Mouse (Mus musculus): ENCODE data around the gene Tac2.

The Tac2 gene

DNA sequence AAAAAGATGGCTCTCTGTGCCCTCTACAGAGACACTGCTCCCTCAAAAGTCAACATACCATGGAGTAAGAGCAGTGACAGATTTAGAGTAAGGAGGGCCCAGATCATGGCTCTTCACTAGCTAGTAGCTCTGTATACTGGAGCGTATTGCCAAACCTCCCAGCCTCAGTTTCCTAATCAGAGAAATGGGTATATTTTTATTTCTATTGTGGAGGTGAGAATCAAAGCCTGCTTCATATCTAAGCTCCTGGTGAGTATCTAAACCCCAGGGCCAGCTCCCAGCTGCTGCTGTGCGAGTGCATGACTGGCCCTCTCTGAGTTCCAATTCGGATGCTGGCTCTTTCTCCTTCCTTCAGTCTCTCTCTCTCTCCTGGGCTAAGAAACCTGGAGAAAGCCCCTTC is at the start of gene Tac2:
Gene Tac2, plus strand, starts transcription at position 301 of the 400 bp plus-strand sequence.
- no peak for DNase-seq (ENCODE audit: low read depth)

DNA sequence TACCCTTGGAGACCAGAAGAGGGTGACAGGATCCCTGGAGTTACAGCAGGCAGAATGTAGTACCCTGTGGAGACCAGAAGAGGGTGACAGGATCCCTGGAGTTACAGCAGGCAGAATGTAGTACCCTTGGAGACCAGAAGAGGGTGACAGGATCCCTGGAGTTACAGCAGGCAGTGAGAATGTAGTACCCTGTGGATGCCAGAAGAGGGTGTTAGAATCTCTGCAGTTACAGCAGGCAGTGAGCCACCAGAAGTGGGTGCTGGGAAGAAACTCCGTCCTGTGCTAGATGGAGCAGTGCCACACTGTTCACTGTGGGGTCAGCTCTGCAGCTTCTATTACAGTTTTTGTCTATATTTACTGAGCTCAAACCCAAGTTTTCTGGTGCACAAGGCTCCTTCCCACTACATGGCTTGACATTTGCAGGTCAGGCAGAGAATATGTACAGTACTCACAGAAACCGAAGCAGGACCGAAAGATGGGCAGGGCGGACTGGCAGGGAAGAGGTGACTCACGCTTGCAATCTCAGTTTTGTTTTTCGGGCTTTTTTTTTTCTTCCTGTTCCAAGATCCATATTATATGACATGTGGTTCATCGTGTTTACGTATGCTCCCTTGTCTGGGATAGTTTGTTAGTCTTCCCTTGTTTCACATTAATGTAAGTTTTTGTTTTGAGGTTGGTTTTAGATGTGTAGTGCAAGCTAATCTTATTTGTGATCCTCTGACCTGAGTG is 49.3 kb upstream of the Tac2 start:
- DNase-seq (ENCODE audit: low read depth): peak; percentile 90

DNA sequence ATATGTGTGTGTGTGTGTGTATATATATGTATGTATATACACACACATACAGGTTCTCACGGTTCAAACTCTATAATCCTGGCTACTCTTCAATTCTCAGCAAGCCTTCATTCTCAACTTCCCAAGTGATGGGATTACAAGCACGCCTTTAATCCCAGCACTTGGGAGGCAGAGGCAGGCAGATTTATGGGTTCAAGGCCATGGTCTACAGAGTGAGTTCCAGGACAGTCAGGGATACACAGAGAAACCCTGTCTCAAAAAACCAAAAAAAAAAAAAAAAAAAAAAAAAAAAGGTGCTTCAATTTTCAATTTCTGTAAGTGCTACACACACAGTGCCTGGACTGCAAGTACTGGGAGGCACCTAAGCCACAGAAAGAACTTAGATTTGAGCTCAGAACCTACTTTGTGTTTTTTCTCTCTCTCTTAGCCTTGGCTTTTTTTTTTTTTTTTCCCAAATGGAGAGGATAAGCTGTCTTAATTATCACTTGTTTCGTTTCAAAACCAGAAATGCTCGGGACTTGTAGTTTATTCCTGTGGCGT is 48.3 kb upstream of the Tac2 start:
- DNase-seq (ENCODE audit: low read depth): no peak

DNA sequence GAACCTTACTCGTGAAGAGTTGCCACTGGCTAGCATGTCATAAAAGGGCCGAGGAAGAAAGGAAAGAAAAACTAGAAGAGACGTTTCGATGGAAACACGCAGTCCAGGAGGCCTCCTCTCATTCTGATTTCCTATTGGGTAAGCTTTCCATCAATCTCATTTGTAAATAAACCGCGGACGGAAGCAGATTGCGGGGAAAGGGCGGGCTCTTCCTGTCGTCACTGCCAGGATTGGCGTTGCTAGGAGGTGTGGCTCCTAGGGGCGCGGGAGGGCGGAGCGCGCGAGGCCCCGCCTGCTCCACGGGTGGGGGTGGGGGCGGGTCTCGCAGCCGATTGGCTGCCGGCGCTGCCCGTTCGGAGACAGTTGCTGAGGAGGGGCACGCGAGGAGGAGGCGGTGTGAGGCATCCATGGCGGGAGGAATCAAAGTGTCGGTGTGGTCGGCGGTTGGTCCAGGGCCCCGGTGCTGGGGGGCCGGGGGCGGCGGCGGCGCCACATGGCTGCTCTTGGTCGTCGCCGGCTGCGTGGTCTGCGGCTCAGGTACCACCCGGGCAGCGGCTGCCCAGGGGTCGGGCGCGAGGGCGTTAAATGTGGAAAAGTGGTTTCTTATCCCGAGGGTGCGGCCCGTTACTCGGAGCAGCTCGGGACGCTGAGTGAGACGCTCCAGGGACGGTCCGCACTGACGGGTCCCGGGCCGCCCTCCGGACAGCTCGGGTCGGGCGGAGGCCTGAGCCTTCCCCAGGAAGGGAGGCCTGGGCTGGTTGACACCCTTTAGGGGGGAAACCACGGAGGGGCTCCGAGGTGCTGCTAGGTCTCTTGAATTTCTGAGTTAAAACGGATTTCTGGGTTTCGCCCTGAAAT is 47.4 kb upstream of the Tac2 start:
- DNase-seq (ENCODE audit: low read depth): peak; percentile 98

DNA sequence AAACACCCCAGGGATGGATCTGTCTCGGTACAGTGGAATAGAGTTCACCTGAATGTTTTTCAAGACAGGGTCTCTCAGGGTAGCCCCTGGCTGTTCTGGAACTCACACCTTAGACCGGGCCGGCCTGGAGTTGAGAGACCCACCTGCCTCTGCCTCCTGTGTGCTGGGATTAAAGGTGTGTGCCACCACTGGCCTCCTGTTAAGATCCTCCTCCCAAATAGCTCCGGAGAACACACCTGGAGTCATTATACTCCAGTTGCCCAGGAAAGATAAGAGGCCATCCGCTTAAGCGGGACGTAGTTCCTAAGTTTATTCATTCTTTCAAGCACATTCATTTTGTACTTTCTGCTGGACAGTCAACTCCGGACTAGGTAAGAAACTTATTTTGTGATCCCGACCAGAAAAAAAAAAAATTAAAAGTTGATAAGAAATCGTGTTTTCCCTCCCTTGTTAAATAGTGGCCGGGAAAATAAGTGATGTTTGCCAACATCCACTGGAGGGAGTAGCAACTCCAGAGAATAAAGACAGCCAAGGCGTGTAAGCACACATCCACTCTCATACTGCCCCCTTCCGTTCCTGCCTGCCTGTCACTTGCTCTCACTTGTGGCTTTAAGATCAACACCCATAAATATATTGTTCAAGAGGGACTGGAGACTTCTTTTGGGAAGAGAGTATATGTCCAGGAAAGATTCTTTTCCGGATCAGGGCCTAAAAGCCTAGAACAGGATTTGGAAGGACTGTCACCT is 46.5 kb upstream of the Tac2 start:
- DNase-seq (ENCODE audit: low read depth): peak; percentile 85

DNA sequence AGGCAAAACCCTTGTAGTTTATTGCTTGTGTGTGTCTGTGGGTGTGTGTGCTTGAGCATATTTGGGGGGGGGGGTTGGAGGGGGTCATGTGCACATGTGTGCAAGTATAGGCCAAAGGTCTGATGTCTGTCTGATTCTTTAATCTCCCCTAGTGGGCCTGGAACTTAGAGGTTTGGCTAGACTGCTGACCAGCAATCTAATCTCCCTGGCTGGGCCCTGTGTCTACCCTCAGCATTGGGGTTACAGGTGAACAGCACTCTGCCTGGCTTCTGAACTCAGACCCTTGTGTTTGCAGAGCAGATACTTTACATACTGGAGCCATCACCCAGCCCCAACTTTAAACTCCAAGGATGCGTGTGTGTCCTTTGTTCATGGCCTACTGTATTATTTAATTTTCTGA is 45.1 kb upstream of the Tac2 start:
- no peak for DNase-seq (ENCODE audit: low read depth)

DNA sequence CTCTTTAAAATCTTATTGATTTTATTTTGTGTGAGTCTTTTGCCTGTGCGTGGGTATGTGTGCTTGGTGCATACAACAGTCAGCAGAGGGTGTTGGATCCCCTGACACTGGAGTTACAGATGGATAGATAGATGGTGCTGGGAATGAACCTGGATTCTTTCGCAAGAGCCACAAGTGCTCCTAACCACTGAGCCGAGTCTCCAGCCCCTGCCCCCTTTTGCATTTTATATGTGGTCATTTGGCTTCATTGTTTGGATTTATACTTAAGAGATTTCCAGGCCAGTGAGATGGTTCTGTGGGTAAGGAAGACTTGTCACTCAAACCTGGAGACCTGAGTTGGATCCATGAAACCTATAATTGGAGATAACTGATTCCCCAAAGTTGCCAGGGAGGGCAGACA is 44.4 kb upstream of the Tac2 start:
- no peak for DNase-seq (ENCODE audit: low read depth)

DNA sequence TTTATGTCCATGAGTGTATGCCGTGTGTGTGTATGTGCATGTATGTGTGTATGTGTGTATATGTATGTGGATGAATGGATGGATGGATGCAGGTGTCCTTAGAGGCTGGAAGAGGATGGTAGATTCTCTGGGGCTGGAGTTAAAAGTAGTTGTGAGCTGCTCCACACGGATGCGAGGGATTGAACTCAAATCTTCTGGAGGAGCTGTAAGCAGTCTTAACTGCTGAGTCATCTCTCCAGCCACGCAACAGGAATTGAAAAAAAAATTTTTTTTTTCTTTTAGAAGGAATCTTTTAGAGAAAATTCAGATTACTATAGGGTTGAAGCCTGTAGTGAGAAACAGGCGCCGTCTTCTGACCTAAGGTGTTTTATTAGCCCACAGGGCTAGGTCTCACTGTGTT is 41.4 kb upstream of the Tac2 start:
- DNase-seq (ENCODE audit: low read depth): no peak

DNA sequence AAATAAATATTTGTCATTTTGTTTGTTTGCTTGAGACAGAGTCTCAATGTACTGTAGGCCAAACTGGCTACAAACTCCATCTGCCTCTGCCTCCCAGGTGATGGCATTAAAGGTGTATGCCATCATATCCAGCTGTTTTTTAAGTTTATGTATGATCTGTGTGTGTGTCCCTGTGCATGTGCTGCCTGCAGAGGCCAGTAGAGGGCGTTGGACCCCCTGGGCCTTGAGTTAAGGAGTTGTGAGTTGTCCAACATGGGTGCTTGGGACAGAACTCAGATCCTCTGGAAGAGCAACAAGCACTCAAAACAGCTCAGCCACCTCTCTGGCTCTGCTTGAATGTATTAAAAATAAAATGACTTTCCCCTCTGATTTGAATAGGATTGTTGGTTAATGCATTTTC is 33.2 kb upstream of the Tac2 start:
- no peak for DNase-seq (ENCODE audit: low read depth)

DNA sequence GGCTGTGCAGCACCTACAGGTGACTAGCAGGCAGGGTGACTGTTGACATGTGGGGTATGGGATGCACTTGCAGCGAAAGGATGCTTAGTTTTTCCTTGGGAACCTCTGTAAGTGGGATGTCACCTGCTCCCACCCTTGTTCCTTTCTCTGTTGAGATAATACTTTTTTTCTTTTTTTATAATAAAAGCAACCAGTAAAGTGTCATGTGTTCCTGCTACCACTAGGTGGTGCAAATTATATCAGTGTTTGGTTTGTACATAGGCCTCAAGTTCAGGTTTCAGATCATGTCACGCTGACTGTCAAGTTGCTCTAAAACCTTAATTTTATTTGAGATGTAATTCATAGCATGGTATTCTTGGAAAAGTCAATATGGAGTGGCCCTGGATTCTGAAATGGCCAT is 29.6 kb upstream of the Tac2 start:
- peak; percentile 57 for DNase-seq (ENCODE audit: low read depth)

DNA sequence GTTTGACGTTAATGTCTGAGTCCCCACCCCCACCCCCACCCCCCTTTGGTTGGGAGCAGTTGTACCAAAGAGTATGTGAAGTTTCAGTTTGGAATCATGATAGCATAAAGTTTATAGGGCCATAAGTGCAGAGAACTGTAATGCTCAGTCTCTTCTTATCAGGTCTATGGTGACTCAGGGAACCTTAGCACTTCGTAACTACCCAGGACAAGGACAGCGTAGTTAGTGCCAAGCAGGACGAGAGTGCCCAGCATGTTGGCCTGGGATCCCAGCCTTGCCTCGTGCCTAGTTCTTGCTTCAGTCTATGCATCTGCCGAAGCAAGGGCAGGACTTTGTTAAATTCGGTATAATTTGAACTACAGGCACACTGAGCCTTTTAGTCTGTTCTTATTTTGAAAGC is 28.5 kb upstream of the Tac2 start:
- DNase-seq (ENCODE audit: low read depth): no peak

DNA sequence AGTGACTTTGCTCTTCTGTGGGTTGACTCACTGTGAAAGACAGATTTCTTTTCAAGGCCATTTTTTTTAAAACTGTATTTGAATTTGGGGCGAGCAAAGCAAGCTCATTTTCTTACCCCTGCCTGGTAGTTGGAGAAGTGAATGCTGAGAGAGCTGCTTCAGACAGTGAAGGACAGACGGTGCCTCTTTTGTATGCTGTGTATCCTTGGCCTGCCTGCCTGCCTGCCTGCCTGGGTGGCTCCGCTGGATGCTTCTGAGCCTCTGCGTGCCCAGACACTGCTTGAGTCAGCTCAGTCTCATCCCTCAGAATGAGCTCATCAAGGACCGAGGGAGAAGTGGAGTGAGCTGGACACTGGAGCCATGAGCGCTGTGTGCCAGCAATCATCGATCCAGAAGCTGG is 25.3 kb upstream of the Tac2 start:
- DNase-seq (ENCODE audit: low read depth): no peak

DNA sequence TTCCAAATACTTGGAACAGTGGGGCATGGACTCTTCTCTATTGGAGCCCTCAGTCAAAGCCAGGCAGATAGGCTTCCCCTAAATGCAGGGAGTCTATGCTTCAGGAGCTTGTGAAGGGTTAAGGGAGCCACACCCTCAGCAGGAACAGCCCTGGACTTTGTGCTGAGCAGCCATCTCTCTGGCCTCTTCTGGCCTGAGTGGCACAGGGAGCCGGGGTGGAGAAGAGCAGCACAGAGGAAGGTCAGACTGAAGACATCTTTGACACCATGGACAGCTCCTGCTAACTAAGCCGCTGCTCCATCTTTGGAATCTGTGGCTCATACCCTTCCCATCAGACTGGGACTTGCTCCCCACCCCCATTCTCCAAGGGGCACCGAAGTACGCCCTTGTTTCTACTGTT is 21.0 kb upstream of the Tac2 start:
- no peak for DNase-seq (ENCODE audit: low read depth)

DNA sequence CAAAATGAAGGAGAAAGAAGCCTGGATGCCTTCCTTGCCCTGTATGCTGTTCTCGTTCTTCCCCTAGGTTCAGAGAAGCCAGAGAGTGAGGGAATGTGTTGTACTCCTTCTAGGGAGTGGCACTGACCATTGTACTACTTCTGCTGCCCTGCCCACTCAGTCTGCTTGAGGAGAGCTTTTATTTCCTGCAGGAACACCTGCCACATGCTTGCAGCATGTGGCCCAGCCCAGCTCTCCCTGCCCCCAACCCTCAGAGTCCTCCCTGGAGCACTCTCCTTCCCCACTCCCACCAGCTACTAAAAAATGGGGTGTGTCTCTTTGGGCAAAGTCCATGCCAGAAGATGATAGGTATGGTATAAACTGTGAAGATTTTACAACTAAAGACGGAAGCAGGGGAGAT is 20.0 kb upstream of the Tac2 start:
- no peak for DNase-seq (ENCODE audit: low read depth)

DNA sequence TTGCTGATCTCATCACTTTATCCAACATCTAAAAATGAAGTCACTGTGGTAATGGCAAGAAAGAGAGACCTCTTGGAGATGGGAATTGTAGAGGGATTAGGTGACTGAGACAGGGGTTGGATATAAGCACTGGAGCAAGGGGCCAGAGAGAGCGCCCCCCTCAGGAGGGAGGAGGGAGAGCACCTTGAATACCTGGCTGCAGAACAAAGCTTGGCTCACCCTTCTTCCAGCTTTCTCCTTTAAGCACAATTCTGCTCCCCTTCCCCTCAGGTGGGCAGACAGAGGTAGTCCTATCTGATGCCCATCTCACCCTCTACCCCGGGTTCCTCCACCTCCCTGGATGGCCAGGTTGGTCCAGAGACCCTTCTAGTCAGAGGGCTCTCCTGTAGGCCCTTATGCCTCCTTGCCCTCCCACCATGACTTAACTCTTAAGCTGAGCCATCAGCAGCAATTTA is 19.5 kb upstream of the Tac2 start, which contains the start of gene Myo1a:
Gene Myo1a, plus strand, starts transcription at position 405 of the 455 bp plus-strand sequence.
- DNase-seq (ENCODE audit: low read depth): no peak

DNA sequence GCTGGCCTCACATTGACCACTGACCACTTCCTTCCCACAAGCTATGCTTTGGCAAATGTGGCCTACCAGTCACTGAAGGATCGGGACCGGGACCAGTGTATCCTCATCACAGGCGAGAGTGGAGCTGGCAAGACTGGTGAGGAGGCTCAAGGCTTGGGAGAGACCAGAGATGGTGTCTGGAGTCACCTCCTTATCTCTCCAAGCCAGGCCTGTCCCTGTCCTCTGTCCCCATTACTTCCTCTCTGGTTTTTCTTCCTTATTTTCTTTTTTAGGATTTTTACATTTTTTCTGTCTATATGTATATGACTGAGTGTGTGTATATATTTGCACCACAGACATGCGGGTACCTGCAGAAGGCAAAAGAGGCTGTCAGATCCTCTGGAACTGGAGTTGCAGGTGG is 18.5 kb upstream of the Tac2 start:
- DNase-seq (ENCODE audit: low read depth): no peak

DNA sequence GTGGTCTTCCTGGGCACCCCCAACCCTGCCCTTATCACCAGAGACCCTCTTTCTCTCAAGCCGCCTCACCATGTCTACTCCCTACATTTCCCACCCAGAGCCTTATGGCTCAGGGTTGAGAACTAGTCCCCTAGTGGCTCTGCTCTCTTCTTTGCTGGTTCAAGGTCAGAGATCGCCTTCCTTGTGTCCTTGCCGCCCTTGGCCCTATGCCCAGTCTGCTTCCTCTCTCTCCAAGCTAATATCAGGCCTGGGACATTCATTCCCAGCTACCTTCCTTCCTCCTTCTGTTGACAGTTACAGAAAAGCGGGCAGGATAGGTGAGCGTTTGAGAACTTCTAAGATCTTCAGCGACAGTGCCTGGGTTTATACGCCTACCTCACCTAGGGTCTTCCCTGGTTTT is 16.6 kb upstream of the Tac2 start:
- no peak for DNase-seq (ENCODE audit: low read depth)

DNA sequence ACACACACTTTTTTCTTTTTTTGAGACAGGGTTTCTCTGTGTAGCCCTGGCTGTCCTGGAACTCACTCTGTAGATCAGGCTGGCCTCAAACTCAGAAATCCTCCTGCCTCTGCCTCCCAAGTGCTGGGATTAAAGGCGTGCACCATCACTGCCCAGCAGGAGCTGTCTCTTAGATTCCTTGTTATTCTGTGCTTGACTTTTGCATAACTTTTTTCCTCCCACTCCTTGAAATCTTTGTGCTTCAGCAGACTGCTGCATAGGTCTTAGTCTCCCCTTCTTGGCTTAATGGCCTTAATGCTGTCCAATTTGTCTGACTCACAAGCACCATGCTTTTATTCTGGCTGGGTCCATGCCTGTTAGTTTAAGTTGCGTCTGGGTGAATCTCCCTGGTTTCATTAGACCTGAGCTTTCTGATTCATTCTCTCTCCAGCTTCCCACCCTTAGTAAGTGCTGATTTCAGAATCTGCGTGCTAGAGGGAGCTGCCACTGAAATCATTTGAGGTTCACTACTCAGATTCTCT is 15.4 kb upstream of the Tac2 start:
- DNase-seq (ENCODE audit: low read depth): no peak

DNA sequence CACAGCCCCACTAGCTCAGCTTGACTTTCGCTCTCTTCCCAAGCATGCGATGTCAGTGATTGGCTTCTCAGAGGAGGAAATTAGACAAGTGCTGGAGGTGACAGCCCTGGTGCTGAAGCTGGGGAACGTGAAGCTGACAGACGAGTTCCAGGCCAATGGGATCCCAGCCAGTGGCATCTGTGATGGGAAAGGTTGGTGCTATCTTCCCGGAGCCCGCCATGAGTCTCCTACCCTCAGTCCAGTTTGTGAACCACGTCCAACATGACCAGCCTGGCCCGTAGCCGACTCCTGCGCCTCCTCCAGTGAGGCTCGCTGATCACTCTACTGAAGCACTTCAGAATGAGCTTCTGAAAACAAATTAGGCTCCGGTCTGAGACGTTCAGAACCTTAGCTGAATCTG is 13.9 kb upstream of the Tac2 start:
- DNase-seq (ENCODE audit: low read depth): no peak

DNA sequence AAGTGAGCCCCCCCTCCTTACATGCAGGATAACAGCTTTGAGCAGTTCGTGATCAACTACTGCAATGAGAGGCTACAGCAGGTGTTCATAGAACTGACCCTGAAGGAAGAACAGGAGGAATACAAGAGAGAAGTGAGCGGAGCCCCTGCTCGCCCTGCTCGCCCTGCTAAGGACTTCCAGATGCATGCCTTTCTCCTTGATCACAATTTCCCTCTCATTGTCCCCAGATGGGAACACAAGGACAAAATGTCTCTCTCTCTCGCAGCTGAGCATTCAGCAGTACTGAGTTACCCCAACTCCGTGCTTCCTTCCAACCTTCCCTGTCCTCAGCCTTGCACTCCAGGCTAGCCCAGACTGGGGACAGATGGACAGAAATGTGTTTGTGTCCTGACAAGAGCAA is 11.5 kb upstream of the Tac2 start:
- no peak for DNase-seq (ENCODE audit: low read depth)

DNA sequence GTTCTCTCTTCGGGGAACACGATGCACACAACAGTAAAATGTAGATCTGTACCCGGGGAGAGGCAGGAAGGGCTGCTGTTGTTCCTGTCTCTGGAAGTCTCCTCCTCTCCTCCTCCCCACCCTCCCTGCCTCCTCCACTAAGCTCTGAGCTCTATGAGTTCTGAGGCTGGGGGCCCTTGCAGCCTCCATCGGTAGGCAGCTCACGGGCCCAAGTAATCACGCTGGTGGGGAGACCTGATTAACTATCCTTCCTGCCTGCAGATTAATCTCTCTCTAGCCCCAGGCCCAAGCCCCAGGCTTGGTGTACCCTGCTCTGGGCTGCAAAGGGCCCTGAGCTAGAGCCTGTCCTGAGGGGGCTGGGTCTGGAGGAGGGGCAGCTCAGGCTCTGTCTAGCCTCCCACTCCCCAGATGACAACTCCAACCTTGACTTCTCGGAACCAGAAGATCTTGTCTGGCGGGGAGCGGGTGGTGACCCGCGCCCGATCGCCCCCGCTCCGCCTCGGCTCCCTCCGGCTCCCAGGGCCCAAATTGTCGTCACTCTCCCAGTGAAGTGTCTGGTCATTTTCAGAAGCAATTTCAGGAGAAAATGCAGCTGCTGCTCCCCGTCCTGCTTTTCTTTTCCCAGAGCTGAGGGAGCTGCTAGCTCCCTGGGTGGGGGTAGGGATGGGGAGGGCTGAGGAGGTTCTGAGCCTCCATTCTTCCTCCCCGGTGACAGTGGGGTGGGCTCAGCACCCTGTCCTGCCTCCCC is 2.4 kb upstream of the Tac2 start:
- DNase-seq (ENCODE audit: low read depth): no peak

Data from naive thymus-derived CD4-positive, alpha-beta T cell, adult 2 months (primary cell).